Mouse (Mus musculus) midbrain, embryonic 15.5 days (tissue): ENCODE results near the gene Ankrd63. TPM values are rescaled to one million over a fixed set of nuclear protein-coding genes. Genes with fewer than 3 reads are reported as not detected.

Experiments used
- ATAC-seq: fragments of 200-750 bp; cut with Nextera tagmentation; replicated peaks from 2 replicates; pipeline ENCODE4 v1.8.0; 2017; ENCODE audit warnings: moderate TSS enrichment
- H3K27ac ChIP-seq: fragments of 300-500 bp; sonication (generic); 2 replicates; pipeline ENCODE4 v1.5.1; 2015; ENCODE audit warnings: mild to moderate bottlenecking, inconsistent platforms
- H3K27me3 ChIP-seq: fragments of 300-500 bp; sonication (generic); replicated peaks from 2 replicates; pipeline ENCODE4 v1.6.1; 2015; ENCODE audit warnings: inconsistent platforms
- H3K36me3 ChIP-seq: fragments of 300-500 bp; sonication (generic); replicated peaks from 2 replicates; pipeline ENCODE4 v1.6.1; 2015; ENCODE audit warnings: inconsistent platforms
- H3K4me1 ChIP-seq: fragments of 300-500 bp; sonication (generic); 2 replicates; pipeline ENCODE4 v1.6.1; 2015; ENCODE audit warnings: inconsistent platforms
- H3K4me2 ChIP-seq: fragments of 300-500 bp; sonication (generic); 2 replicates; pipeline ENCODE4 v1.6.1; 2015; ENCODE audit warnings: inconsistent platforms, mild to moderate bottlenecking, moderate library complexity
- H3K4me3 ChIP-seq: fragments of 300-500 bp; sonication (generic); 2 replicates; pipeline ENCODE4 v1.5.1; 2015; ENCODE audit warnings: mild to moderate bottlenecking, inconsistent platforms
- H3K9ac ChIP-seq: fragments of 300-500 bp; sonication (generic); 2 replicates; pipeline ENCODE4 v1.6.1; 2015; ENCODE audit warnings: mild to moderate bottlenecking, inconsistent platforms
- H3K9me3 ChIP-seq: fragments of 300-500 bp; sonication (generic); 2 replicates; pipeline ENCODE4 v1.6.1; 2016; ENCODE audit warnings: inconsistent platforms
- WGBS: fragments of 180-500 bp; shearing (Covaris S2); methylation state at CpG from one replicate; pipeline ENCODE4 v1.1.7; 2015; ENCODE audit warnings: mixed read lengths; 5-methylcytosine and 5-hydroxymethylcytosine counted together
- polyA plus RNA-seq: library from polyadenylated mRNA; unstranded; fragments of >200 nt; fragmentation: Nextera tagmentation; extraction: Ambion mirVana; gene quantifications from 2 replicates; pipeline ENCODE4 v1.2.1, GENCODE M21; 2015

The Ankrd63 gene
- not detected in 2 replicates for polyA plus RNA-seq

GRCm38 (mm10) chr2:118703913-118704730, at the start of gene Ankrd63:
Ankrd63 (minus strand) TSS chr2:118703963.
- no peak within 1 kb of the TSS for H3K27ac ChIP-seq
- no peaks in the 10 kb centered on the region for H3K9me3 ChIP-seq
- H3K4me2 ChIP-seq = peak within 1 kb of the TSS; percentile 68
- peaks cover 45% of the 10 kb centered on the region for H3K4me1 ChIP-seq
- H3K4me3 ChIP-seq = peak within 1 kb of the TSS; percentile 33
- peak within 1 kb of the TSS; percentile 23; the same call in 1 of the 2 replicates for H3K9ac ChIP-seq
- H3K27me3 ChIP-seq = peaks cover 99% of the 10 kb centered on the region
- H3K36me3 ChIP-seq = no peaks in the 10 kb centered on the region
- 1% methylated on average over 50 of the region's 50 CpGs for whole genome bisulfite sequencing
- no peak for ATAC-seq

- H3K9me3 ChIP-seq = no peaks in the 10 kb centered on the region
- no peak overlapping the region for H3K9ac ChIP-seq
- no peak overlapping the region for H3K4me3 ChIP-seq
- no peak for ATAC-seq
- no peaks in the 10 kb centered on the region for H3K27me3 ChIP-seq
- no peaks in the 10 kb centered on the region for H3K36me3 ChIP-seq
- no peak overlapping the region for H3K27ac ChIP-seq
- H3K4me1 ChIP-seq = peaks cover 26% of the 10 kb centered on the region
- WGBS = 83% methylated on average over 4 of the region's 4 CpGs
- no peak overlapping the region for H3K4me2 ChIP-seq
These were observed 49.0 kb upstream of the Ankrd63 start for GRCm38 (mm10) chr2:118752792-118753108.

DNA sequence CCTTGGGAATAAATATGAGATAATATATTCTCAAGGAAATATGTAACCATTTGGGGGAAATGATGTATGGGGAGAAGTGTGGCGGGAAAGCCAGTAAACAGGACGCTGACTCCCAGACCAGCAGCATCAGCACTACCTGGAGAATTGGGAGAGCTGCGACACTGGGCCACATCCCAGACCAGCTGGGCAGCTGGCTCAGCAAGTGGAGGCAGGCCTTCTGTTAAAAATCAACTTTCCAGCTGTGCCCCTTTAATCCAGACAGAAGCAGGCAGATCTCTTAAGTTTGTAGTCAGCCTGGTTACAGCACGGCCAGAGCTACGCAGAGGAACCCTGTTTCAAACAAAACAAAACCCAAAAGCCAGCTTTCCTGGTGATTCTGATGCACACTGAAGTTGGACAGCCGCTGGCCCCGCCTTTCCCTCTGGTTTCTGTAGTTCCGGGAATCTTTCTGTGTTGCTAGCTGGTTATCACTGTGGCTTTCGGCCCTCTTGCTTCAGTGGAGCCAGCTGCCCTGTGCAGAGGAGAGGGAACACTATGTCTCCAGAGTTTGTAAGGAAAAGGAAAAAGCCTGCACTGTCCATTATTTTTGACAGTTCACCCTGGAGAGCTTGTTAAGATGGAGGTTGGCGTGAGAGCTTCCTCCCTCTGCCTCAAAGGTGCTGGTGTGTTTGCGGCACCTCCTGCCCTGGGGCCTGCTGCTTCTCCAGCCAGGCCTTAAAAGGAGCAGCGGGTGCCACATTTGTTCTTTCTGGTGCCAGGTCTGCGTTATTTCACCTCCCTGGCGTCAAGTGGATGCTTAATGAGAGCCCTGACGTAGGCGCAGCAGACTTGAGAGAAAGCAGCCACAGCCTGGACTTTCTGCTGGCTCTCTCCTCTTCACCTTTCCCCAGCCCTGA, 48.4 kb upstream of the Ankrd63 start:
- Histone ChIP-seq H3K36me3 (no peaks in the 10 kb centered on the region), H3K27me3 (no peaks in the 10 kb centered on the region), H3K4me1 (peaks cover 32% of the 10 kb centered on the region), H3K9ac (no peak overlapping the region), H3K4me2 (no peak overlapping the region), H3K9me3 (no peaks in the 10 kb centered on the region), H3K4me3 (no peak overlapping the region), H3K27ac (no peak overlapping the region)
- ATAC-seq = no peak
- WGBS = 64% methylated on average over 16 of the region's 16 CpGs

- Histone ChIP-seq H3K4me2 (no peak overlapping the region), H3K27ac (no peak overlapping the region), H3K36me3 (no peaks in the 10 kb centered on the region), H3K4me1 (peaks cover 39% of the 10 kb centered on the region), H3K9me3 (no peaks in the 10 kb centered on the region), H3K9ac (no peak overlapping the region), H3K27me3 (no peaks in the 10 kb centered on the region), H3K4me3 (no peak overlapping the region)
- WGBS = 78% methylated on average over 8 of the region's 8 CpGs
- ATAC-seq = no peak
These were observed 46.7 kb upstream of the Ankrd63 start for GRCm38 (mm10) chr2:118750476-118750875.

- Histone ChIP-seq H3K9me3 (no peaks in the 10 kb centered on the region), H3K9ac (0 out of 2 replicates have a peak overlapping the region, but pooled peaks have one; percentile 0), H3K27ac (no peak overlapping the region), H3K4me1 (peaks cover 48% of the 10 kb centered on the region), H3K4me3 (no peak overlapping the region), H3K4me2 (peak overlapping the region; percentile 13), H3K27me3 (no peaks in the 10 kb centered on the region), H3K36me3 (no peaks in the 10 kb centered on the region)
- no peak for ATAC-seq
- WGBS = 15% methylated on average over 10 of the region's 10 CpGs
These were observed 45.6 kb upstream of the Ankrd63 start for GRCm38 (mm10) chr2:118749341-118749884.

GRCm38 (mm10) chr2:118747301-118747960, 43.7 kb upstream of the Ankrd63 start:
- Histone ChIP-seq H3K27ac (no peak overlapping the region; the same call in 1 of the 2 replicates), H3K9ac (no peak overlapping the region), H3K4me2 (peak overlapping the region; percentile 77), H3K4me1 (peaks cover 52% of the 10 kb centered on the region), H3K4me3 (peak overlapping the region; percentile 94), H3K9me3 (no peaks in the 10 kb centered on the region), H3K36me3 (no peaks in the 10 kb centered on the region), H3K27me3 (peaks cover 8% of the 10 kb centered on the region; the same call in 1 of the 2 replicates)
- ATAC-seq = no peak
- WGBS = 37% methylated on average over 10 of the region's 10 CpGs

GRCm38 (mm10) chr2:118745915-118746901, 42.4 kb upstream of the Ankrd63 start:
- H3K4me1 ChIP-seq = peaks cover 52% of the 10 kb centered on the region
- WGBS = under 1% methylated on average over 100 of the region's 113 CpGs
- H3K4me3 ChIP-seq = peak overlapping the region; percentile 94
- peak overlapping the region; percentile 77 for H3K4me2 ChIP-seq
- no peaks in the 10 kb centered on the region for H3K9me3 ChIP-seq
- H3K36me3 ChIP-seq = no peaks in the 10 kb centered on the region
- H3K9ac ChIP-seq = peak overlapping the region; percentile 91
- peak; percentile 55 for ATAC-seq
- H3K27ac ChIP-seq = peak overlapping the region; percentile 78
- peaks cover 8% of the 10 kb centered on the region; the same call in 1 of the 2 replicates for H3K27me3 ChIP-seq

GRCm38 (mm10) chr2:118745232-118745884, 41.6 kb upstream of the Ankrd63 start, which contains the start of gene Inafm2:
Inafm2 (plus strand) TSS chr2:118745758.
- Histone ChIP-seq H3K36me3 (no peaks in the 10 kb centered on the region), H3K27me3 (peaks cover 8% of the 10 kb centered on the region; the same call in 1 of the 2 replicates), H3K4me2 (peak within 1 kb of the TSS; percentile 77), H3K9me3 (no peaks in the 10 kb centered on the region), H3K27ac (peak within 1 kb of the TSS; percentile 78), H3K9ac (peak within 1 kb of the TSS; percentile 91), H3K4me3 (peak within 1 kb of the TSS; percentile 94), H3K4me1 (peaks cover 51% of the 10 kb centered on the region)
- peak; percentile 91 for ATAC-seq
- WGBS = under 1% methylated on average over 38 of the region's 57 CpGs

- Histone ChIP-seq H3K4me3 (peak overlapping the region; percentile 94), H3K4me1 (peaks cover 44% of the 10 kb centered on the region), H3K27ac (no peak overlapping the region), H3K36me3 (no peaks in the 10 kb centered on the region), H3K9ac (no peak overlapping the region), H3K9me3 (no peaks in the 10 kb centered on the region), H3K27me3 (peaks cover 8% of the 10 kb centered on the region; the same call in 1 of the 2 replicates), H3K4me2 (peak overlapping the region; percentile 77)
- 11% methylated on average over 7 of the region's 7 CpGs for WGBS
- ATAC-seq = no peak
These were observed 40.9 kb upstream of the Ankrd63 start for GRCm38 (mm10) chr2:118744621-118745020.

GRCm38 (mm10) chr2:118743261-118743943, 39.6 kb upstream of the Ankrd63 start:
- WGBS = 28% methylated on average over 8 of the region's 8 CpGs
- ATAC-seq = no peak
- H3K9ac ChIP-seq = no peak overlapping the region
- no peaks in the 10 kb centered on the region for H3K9me3 ChIP-seq
- no peak overlapping the region for H3K4me2 ChIP-seq
- peaks cover 8% of the 10 kb centered on the region; the same call in 1 of the 2 replicates for H3K27me3 ChIP-seq
- H3K27ac ChIP-seq = no peak overlapping the region
- H3K4me3 ChIP-seq = no peak overlapping the region
- peaks cover 33% of the 10 kb centered on the region for H3K4me1 ChIP-seq
- no peaks in the 10 kb centered on the region for H3K36me3 ChIP-seq
